Mouse (Mus musculus): Measurements from ENCODE around the gene Asb5. TPM values are rescaled to one million over a fixed set of nuclear protein-coding genes. Genes with fewer than 3 reads are reported as not detected.
"Not testable (repeated sequence)": the region's sequence is repeated elsewhere in the genome, so short reads cannot be mapped to it uniquely, and the experiment has no call there.

The Asb5 gene
- total and polyA plus RNA-seq, 2 experiments = 0.09 to 0.38 TPM

- no peak for TF ChIP-seq POLR2A (IDR thresholded peaks at IDR 0.05; ENCODE audit: extremely low read depth, insufficient read depth, low read length)
- no peak for DNase-seq (ENCODE audit: extremely low read depth, low read depth, low spot score)
Measured at GRCm38 (mm10) chr8:54596940-54597339, 67.6 kb downstream of the Asb5 start.

GRCm38 (mm10) chr8:54597386-54597785, 68.0 kb downstream of the Asb5 start:
- H3K4me1 ChIP-seq (ENCODE audit: control insufficient read depth, insufficient read depth, low read length) = no peaks in the 10 kb centered on the region; the same call in 1 of the 2 replicates
- H3K4me3 ChIP-seq (ENCODE audit: insufficient read depth, low read depth, low read length) = no peak overlapping the region
- no peak overlapping the region for H3K27ac ChIP-seq (replicated peaks; ENCODE audit: insufficient read depth, low read depth, low read length)
- TF ChIP-seq CTCF (IDR thresholded peaks at IDR 0.05; ENCODE audit: low read depth, low read length) (no peak), POLR2A (IDR thresholded peaks at IDR 0.05; ENCODE audit: extremely low read depth, insufficient read depth, low read length) (no peak)
- 87% methylated on average over 2 of the region's 2 CpGs for WGBS
- DNase-seq (ENCODE audit: extremely low read depth, low read depth, low spot score) = no peak
- H3K36me3 ChIP-seq (ENCODE audit: control insufficient read depth, insufficient read depth, low read length) = no peaks in the 10 kb centered on the region
- peaks cover 3% of the 10 kb centered on the region for H3K27me3 ChIP-seq (ENCODE audit: control insufficient read depth, insufficient read depth, low read length)
- no peaks in the 10 kb centered on the region for H3K79me2 ChIP-seq (ENCODE audit: control insufficient read depth, insufficient read depth, low read length)
- no peak overlapping the region for H3K9ac ChIP-seq (ENCODE audit: low read depth, low read length)

More at GRCm38 (mm10) chr8:54596940-54597339, 67.6 kb downstream of the Asb5 start:
- no peak overlapping the region for H3K4me3 ChIP-seq (ENCODE audit: insufficient read depth, low read depth, low read length)
- no peaks in the 10 kb centered on the region for H3K79me2 ChIP-seq (ENCODE audit: control insufficient read depth, insufficient read depth, low read length)
- no peaks in the 10 kb centered on the region for H3K36me3 ChIP-seq (ENCODE audit: control insufficient read depth, insufficient read depth, low read length)
- H3K27ac ChIP-seq (replicated peaks; ENCODE audit: insufficient read depth, low read depth, low read length) = no peak overlapping the region
- no peak overlapping the region for H3K9ac ChIP-seq (ENCODE audit: low read depth, low read length)
- 85% methylated on average over 2 of the region's 2 CpGs for WGBS
- peaks cover 3% of the 10 kb centered on the region for H3K27me3 ChIP-seq (ENCODE audit: control insufficient read depth, insufficient read depth, low read length)
- no peaks in the 10 kb centered on the region; the same call in 1 of the 2 replicates for H3K4me1 ChIP-seq (ENCODE audit: control insufficient read depth, insufficient read depth, low read length)

DNA sequence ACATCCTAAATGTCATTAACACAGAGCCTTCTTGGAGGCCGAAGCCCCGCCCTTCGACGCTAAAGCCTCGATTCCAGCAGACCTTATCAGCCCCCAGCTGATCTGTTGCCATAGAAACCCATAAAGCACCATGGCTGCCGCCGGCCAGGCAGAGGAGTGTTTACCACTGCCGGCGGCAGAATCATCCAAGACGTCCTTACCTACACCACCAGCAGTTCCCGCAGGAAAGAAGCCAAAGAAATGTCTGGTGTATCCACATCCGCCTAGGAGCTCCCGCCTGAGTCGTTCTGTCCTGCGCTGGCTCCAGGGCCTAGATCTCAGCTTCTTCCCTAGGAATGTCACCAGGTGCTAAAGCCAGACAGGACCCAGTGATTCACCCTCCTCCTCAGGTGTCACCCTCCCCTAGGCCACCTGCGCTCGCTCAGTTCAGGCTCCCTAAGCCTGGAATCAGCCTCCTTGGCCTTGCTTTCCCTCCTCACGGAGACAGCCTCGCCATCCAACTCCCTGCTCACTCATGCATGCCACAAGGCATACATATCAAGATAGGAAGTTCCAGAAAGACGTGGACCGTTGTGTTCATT, 71.4 kb downstream of the Asb5 start, which contains the start of gene Spata4:
Gene Spata4, plus strand, starts transcription at position 111 of the 581 bp plus-strand sequence.
- no peak within 1 kb of the TSS for H3K27ac ChIP-seq (replicated peaks; ENCODE audit: insufficient read depth, low read depth, low read length)
- no peak within 1 kb of the TSS for H3K4me3 ChIP-seq (ENCODE audit: insufficient read depth, low read depth, low read length)
- H3K4me1 ChIP-seq (ENCODE audit: control insufficient read depth, insufficient read depth, low read length) = no peaks in the 10 kb centered on the region; the same call in 1 of the 2 replicates
- WGBS = 14% methylated on average over 21 of the region's 21 CpGs
- H3K79me2 ChIP-seq (ENCODE audit: control insufficient read depth, insufficient read depth, low read length) = no peaks in the 10 kb centered on the region
- no peak for DNase-seq (ENCODE audit: extremely low read depth, low read depth, low spot score)
- no peak for TF ChIP-seq CTCF (IDR thresholded peaks at IDR 0.05; ENCODE audit: low read depth, low read length)
- no peak for TF ChIP-seq POLR2A (IDR thresholded peaks at IDR 0.05; ENCODE audit: extremely low read depth, insufficient read depth, low read length)
- peaks cover 5% of the 10 kb centered on the region for H3K27me3 ChIP-seq (ENCODE audit: control insufficient read depth, insufficient read depth, low read length)
- H3K9ac ChIP-seq (ENCODE audit: low read depth, low read length) = no peak within 1 kb of the TSS
- H3K36me3 ChIP-seq (ENCODE audit: control insufficient read depth, insufficient read depth, low read length) = no peaks in the 10 kb centered on the region

GRCm38 (mm10) chr8:54603440-54603839, 74.1 kb downstream of the Asb5 start:
- H3K27ac ChIP-seq (replicated peaks; ENCODE audit: insufficient read depth, low read depth, low read length) = no peak overlapping the region
- no peak overlapping the region for H3K4me3 ChIP-seq (ENCODE audit: insufficient read depth, low read depth, low read length)
- TF ChIP-seq CTCF (IDR thresholded peaks at IDR 0.05; ENCODE audit: low read depth, low read length) (no peak), POLR2A (IDR thresholded peaks at IDR 0.05; ENCODE audit: extremely low read depth, insufficient read depth, low read length) (no peak)
- no peaks in the 10 kb centered on the region for H3K36me3 ChIP-seq (ENCODE audit: control insufficient read depth, insufficient read depth, low read length)
- 73% methylated on average over 4 of the region's 4 CpGs for WGBS
- H3K79me2 ChIP-seq (ENCODE audit: control insufficient read depth, insufficient read depth, low read length) = no peaks in the 10 kb centered on the region
- H3K27me3 ChIP-seq (ENCODE audit: control insufficient read depth, insufficient read depth, low read length) = peaks cover 5% of the 10 kb centered on the region
- DNase-seq (ENCODE audit: extremely low read depth, low read depth, low spot score) = no peak
- no peak overlapping the region for H3K9ac ChIP-seq (ENCODE audit: low read depth, low read length)
- no peaks in the 10 kb centered on the region; the same call in 1 of the 2 replicates for H3K4me1 ChIP-seq (ENCODE audit: control insufficient read depth, insufficient read depth, low read length)

DNA sequence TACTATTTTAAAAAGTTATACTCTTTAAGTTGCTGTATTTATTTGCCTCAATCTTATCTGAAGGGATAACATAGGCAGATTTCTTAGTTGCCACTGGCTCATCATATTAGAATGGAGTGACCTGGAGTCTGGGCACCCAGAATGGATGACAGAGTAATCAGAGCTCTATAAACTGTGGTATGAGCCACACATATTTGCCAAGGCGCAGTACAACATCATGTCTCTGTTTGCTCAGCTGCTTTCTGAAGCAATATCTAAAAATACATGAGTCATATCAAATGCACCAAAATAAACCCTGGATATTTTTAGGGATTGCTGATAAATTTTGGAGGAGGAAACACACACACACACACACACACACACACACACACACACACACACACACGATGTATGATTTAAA, 80.0 kb downstream of the Asb5 start:
- no peak overlapping the region for H3K27ac ChIP-seq (replicated peaks; ENCODE audit: insufficient read depth, low read depth, low read length)
- peaks cover 5% of the 10 kb centered on the region; the same call in 1 of the 2 replicates for H3K27me3 ChIP-seq (ENCODE audit: control insufficient read depth, insufficient read depth, low read length)
- DNase-seq (ENCODE audit: extremely low read depth, low read depth, low spot score) = no peak
- no peaks in the 10 kb centered on the region for H3K36me3 ChIP-seq (ENCODE audit: control insufficient read depth, insufficient read depth, low read length)
- H3K79me2 ChIP-seq (ENCODE audit: control insufficient read depth, insufficient read depth, low read length) = no peaks in the 10 kb centered on the region
- WGBS = 79% methylated on average over 2 of the region's 2 CpGs
- H3K9ac ChIP-seq (ENCODE audit: low read depth, low read length) = no peak overlapping the region
- no peaks in the 10 kb centered on the region for H3K4me1 ChIP-seq (ENCODE audit: control insufficient read depth, insufficient read depth, low read length)
- H3K4me3 ChIP-seq (ENCODE audit: insufficient read depth, low read depth, low read length) = no peak overlapping the region
- no peak for TF ChIP-seq POLR2A (IDR thresholded peaks at IDR 0.05; ENCODE audit: extremely low read depth, insufficient read depth, low read length)

GRCm38 (mm10) chr8:54610238-54610637, 80.9 kb downstream of the Asb5 start:
- TF ChIP-seq POLR2A (IDR thresholded peaks at IDR 0.05; ENCODE audit: extremely low read depth, insufficient read depth, low read length) (no peak), CTCF (IDR thresholded peaks at IDR 0.05; ENCODE audit: low read depth, low read length) (no peak)
- no peak for DNase-seq (ENCODE audit: extremely low read depth, low read depth, low spot score)
- no peak overlapping the region for H3K27ac ChIP-seq (replicated peaks; ENCODE audit: insufficient read depth, low read depth, low read length)

DNA sequence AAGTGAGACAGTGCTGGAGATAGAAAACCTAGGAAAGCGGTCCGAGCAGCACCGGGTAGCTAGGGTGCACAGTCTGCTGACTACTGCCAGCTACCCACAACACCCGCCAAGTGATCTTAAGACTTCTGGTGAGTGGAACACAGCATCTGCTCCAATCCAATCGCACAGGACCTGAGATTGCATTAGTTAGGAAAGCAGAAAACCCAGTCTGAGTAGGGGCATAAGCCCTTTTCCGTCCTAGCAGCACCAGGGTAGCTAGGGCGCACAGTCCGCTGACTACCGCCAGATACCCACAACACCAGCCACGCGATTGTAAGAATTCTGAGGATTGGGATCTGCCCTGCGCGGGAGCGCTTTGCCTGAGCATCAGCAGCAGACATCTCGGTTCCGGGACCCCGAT, 87.3 kb downstream of the Asb5 start:
- not testable (repeated sequence) for H3K27me3 ChIP-seq (ENCODE audit: control insufficient read depth, insufficient read depth, low read length); H3K9ac ChIP-seq (ENCODE audit: low read depth, low read length); DNase-seq (ENCODE audit: extremely low read depth, low read depth, low spot score); H3K4me1 ChIP-seq (ENCODE audit: control insufficient read depth, insufficient read depth, low read length); H3K4me3 ChIP-seq (ENCODE audit: insufficient read depth, low read depth, low read length); H3K79me2 ChIP-seq (ENCODE audit: control insufficient read depth, insufficient read depth, low read length); H3K27ac ChIP-seq (replicated peaks; ENCODE audit: insufficient read depth, low read depth, low read length); H3K36me3 ChIP-seq (ENCODE audit: control insufficient read depth, insufficient read depth, low read length)
- WGBS = 74% methylated on average over 17 of the region's 17 CpGs

More at GRCm38 (mm10) chr8:54610238-54610637, 80.9 kb downstream of the Asb5 start:
- Histone ChIP-seq H3K36me3 (ENCODE audit: control insufficient read depth, insufficient read depth, low read length) (no peaks in the 10 kb centered on the region), H3K79me2 (ENCODE audit: control insufficient read depth, insufficient read depth, low read length) (no peaks in the 10 kb centered on the region), H3K4me1 (ENCODE audit: control insufficient read depth, insufficient read depth, low read length) (no peaks in the 10 kb centered on the region), H3K27me3 (ENCODE audit: control insufficient read depth, insufficient read depth, low read length) (0 out of 2 replicates have a peak, but pooled peaks cover 2% of the 10 kb centered on the region), H3K4me3 (ENCODE audit: insufficient read depth, low read depth, low read length) (no peak overlapping the region), H3K9ac (ENCODE audit: low read depth, low read length) (no peak overlapping the region)
- WGBS = 71% methylated on average over 4 of the region's 4 CpGs

All from liver, adult 2 months (tissue).